Mouse (Mus musculus) Patski (cell line): ENCODE results near the gene Csrnp2. TPM values are rescaled to one million over a fixed set of nuclear protein-coding genes. Genes with fewer than 3 reads are reported as not detected.

Source experiments
- ATAC-seq: fragments of 100-300 bp; one replicate; pipeline ENCODE4 v1.8.0; 2021
- CTCF ChIA-PET: fragments of 350-600 bp; sonication (Branson Sonifier 250); formaldehyde crosslinking; loops from one replicate; lab custom pipeline; 2022; ENCODE audit warnings: inconsistent platforms; lab: Charles Lee
- POLR2A ChIA-PET: fragments of 350-600 bp; sonication (Branson Sonifier 250); formaldehyde crosslinking; loops from one replicate; lab custom pipeline; 2022; ENCODE audit warnings: antibody characterized with exemption, inconsistent platforms; lab: Charles Lee
- DNase-seq: peaks from one replicate; pipeline ENCODE4 v3.0.0-alpha.2; 2011; ENCODE audit warnings: low read depth, low spot score
- H3K27me3 ChIP-seq: fragments of 371-371 bp; one replicate; pipeline ENCODE4 v1.5.1; 2021
- CTCF ChIP-seq: fragments of 100-300 bp; IDR thresholded peaks from one replicate; pipeline ENCODE4 v1.5.1; 2021
- in situ Hi-C: fragments of 300-500 bp; cut with MboI; formaldehyde crosslinking; loops from 3 replicates; pipeline ENCODE4 v1.11.1; 2018; ENCODE audit warnings: low pct_unique_long_range_greater_than_20kb, mixed read lengths
- polyA plus RNA-seq: library from polyadenylated mRNA; unstranded; gene quantifications from one replicate; pipeline ENCODE4 v1.2.3, GENCODE M21; 2021

The Csrnp2 gene
- polyA plus RNA-seq, 1 experiment from 2014 or later = 13.7 TPM

- CTCF ChIA-PET = interaction anchor here (1.1 kb wide), 1 partner anchor 222 kb away, joined by 4 read pairs; no protein-coding TSS in a partner anchor
Observed at GRCm38 (mm10) chr15:100461646-100462045, 33.6 kb downstream of the Csrnp2 start.

DNA sequence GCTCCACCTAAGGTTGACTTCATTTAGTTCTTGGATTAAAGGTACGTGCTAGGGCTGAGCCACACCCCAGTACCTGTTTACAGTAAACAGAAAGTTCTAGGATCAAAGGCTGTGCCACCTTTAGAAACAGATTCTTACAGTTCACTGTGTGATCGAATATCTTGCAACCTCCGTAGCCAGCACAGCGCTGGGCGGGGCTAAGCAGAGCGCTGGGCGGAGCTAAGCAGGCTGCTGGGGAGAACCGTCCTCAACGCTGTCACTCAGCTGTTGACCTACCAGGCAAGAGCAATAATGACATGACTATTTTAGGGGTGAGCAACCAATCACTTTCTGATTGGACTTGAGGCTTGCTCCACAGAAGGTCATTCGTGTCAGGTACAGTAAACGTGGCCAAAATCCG, 34.3 kb downstream of the Csrnp2 start:
- in situ Hi-C loops = loop anchor here (5.0 kb wide), 1 partner anchor 151 kb away; no protein-coding TSS in a partner anchor
- TF ChIP-seq CTCF = no peak
- H3K27me3 ChIP-seq = no peaks in the 10 kb centered on the region
- ATAC-seq = no peak
- ChIA-PET CTCF (interaction anchor here (1.1 kb wide), 1 partner anchor 222 kb away, joined by 4 read pairs; no protein-coding TSS in a partner anchor), POLR2A (no interaction called here)
- DNase-seq = no peak

More at GRCm38 (mm10) chr15:100461646-100462045, 33.6 kb downstream of the Csrnp2 start:
- DNase-seq = no peak
- no peaks in the 10 kb centered on the region for H3K27me3 ChIP-seq
- ATAC-seq = peak; percentile 12
- TF ChIP-seq CTCF = no peak
- POLR2A ChIA-PET = interaction anchor here (0.6 kb wide), 1 partner anchor 152 kb away, joined by 4 read pairs; no protein-coding TSS in a partner anchor
- in situ Hi-C loops = loop anchor here (5.0 kb wide), 1 partner anchor 151 kb away; no protein-coding TSS in a partner anchor

DNA sequence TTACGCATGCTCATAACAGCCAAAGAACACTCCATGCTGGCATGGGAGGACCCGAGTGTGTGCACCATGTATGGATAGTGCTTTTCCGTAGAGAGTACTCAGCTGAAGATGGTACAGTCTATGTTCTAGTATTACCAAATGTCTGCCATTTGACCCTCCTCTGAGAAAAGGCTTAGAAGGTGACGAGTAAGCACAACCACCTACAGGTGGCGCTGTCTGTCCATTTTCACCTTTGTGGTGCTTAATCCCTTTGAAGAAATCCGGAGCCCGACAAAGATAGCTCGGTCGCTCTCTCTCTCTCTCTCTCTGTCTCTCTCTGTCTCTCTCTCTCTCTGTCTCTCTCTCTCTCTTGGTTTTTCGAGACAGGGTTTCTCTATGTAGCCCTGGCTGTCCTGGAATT, 37.2 kb downstream of the Csrnp2 start:
- H3K27me3 ChIP-seq = no peaks in the 10 kb centered on the region
- CTCF ChIA-PET = interaction anchor here (0.7 to 2.0 kb wide), 12 partner anchors 9 to 299 kb away, joined by 3 to 8 read pairs (median 4); partner anchors contain the start of gene Gm5475
- POLR2A ChIA-PET = no interaction called here
- no peak for DNase-seq
- ATAC-seq = no peak
- TF ChIP-seq CTCF = peak; percentile 66
- in situ Hi-C loops = no loop called here

- POLR2A ChIA-PET = interaction anchor here (0.5 to 0.6 kb wide), 2 partner anchors 25 to 125 kb away, joined by 3 read pairs; no protein-coding TSS in a partner anchor
- CTCF ChIA-PET = interaction anchor here (0.7 to 2.3 kb wide), 13 partner anchors 13 to 300 kb away, joined by 3 to 11 read pairs (median 4); partner anchors contain the start of gene Gm5475
- peak; percentile 91 for TF ChIP-seq CTCF
- peak; percentile 40 for ATAC-seq
- H3K27me3 ChIP-seq = no peaks in the 10 kb centered on the region
- no peak for DNase-seq
- in situ Hi-C loops = no loop called here
Observed at GRCm38 (mm10) chr15:100457340-100457739, 37.9 kb downstream of the Csrnp2 start.

DNA sequence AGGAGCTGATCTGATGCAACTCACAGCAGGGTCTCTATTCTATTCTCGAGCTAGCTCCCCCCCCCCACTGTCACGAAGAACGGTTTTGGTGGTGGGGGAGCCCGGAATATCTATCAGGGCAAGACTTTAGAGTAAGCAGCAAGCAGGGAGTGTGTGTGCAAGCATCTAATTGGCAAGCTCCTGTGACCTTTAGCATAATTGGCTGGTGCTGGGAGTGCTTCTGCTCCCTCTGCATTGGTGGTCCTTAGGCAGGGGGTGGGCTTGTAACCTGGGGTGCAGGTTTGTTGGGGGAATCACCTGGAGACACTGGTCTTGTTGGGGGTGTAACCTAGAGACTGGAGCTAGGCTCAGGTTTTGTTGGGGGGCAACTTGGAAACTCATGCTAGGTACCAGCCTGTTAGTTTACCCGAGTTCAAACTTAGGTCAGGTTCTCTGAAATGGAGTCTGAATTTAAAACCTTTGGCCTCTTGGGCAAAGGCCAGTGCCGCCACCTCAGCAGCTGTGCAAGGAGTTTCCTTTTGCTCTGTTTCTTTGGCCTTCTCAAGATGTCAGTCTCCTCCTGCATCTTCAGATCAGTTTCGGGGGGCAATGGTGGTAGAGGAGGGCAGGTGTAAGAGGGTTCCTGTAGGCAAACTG, 38.8 kb downstream of the Csrnp2 start:
- no peak for ATAC-seq
- ChIA-PET CTCF (interaction anchor here (0.9 to 2.3 kb wide), 11 partner anchors 13 to 227 kb away, joined by 3 to 11 read pairs (median 5); no protein-coding TSS in a partner anchor), POLR2A (interaction anchor here (0.6 kb wide), 1 partner anchor 24 kb away, joined by 3 read pairs; no protein-coding TSS in a partner anchor)
- TF ChIP-seq CTCF = no peak
- in situ Hi-C loops = no loop called here
- H3K27me3 ChIP-seq = no peaks in the 10 kb centered on the region
- no peak for DNase-seq

GRCm38 (mm10) chr15:100452486-100452885, 42.8 kb downstream of the Csrnp2 start:
- TF ChIP-seq CTCF = no peak
- in situ Hi-C loops = loop anchor here (5.0 kb wide), 2 partner anchors 65 to 185 kb away; no protein-coding TSS in a partner anchor
- no peak for ATAC-seq
- CTCF ChIA-PET = interaction anchor here (1.6 kb wide), 1 partner anchor 99 kb away, joined by 4 read pairs; the partner anchor contains the start of gene Tfcp2
- H3K27me3 ChIP-seq = no peaks in the 10 kb centered on the region
- POLR2A ChIA-PET = no interaction called here
- DNase-seq = no peak

DNA sequence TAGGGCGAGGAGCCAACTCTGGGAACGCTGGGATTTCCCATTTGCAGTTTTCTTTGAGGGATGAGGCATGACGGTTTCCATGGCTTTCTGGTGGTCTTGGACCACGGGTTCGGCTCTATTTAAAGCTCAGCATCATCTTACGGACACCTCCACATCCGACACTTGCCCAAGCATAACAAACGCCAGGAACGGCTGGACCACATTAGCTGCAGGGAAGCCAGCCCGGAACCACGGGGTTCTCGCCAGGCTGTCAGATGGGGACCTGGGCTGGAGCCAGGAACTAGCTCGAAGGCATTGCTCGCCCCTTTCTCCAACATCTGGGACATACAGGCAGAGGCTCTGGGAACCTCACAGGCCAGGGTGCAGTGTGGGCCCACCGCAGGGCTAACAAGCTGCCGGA, 44.0 kb downstream of the Csrnp2 start:
- DNase-seq (no peak), ATAC-seq (no peak)
- in situ Hi-C loops = loop anchor here (5.0 kb wide), 2 partner anchors 64 to 184 kb away; no protein-coding TSS in a partner anchor
- TF ChIP-seq CTCF = no peak
- ChIA-PET CTCF (interaction anchor here (1.0 to 1.6 kb wide), 5 partner anchors 12 to 252 kb away, joined by 3 to 4 read pairs (median 3); partner anchors contain the start of gene Tfcp2), POLR2A (interaction anchor here (0.7 to 1.2 kb wide), 2 partner anchors 17 to 100 kb away, joined by 3 read pairs; no protein-coding TSS in a partner anchor)
- no peaks in the 10 kb centered on the region for H3K27me3 ChIP-seq

GRCm38 (mm10) chr15:100449495-100449894, 45.8 kb downstream of the Csrnp2 start:
- in situ Hi-C loops = loop anchor here (10.0 kb wide), 1 partner anchor 415 kb away; the partner anchor contains the start of gene Dip2b
- H3K27me3 ChIP-seq = no peaks in the 10 kb centered on the region
- CTCF ChIA-PET = interaction anchor here (0.7 to 1.8 kb wide), 3 partner anchors 9 to 82 kb away, joined by 3 to 8 read pairs (median 3); no protein-coding TSS in a partner anchor
- POLR2A ChIA-PET = no interaction called here
- no peak for DNase-seq
- no peak for ATAC-seq
- TF ChIP-seq CTCF = no peak

DNA sequence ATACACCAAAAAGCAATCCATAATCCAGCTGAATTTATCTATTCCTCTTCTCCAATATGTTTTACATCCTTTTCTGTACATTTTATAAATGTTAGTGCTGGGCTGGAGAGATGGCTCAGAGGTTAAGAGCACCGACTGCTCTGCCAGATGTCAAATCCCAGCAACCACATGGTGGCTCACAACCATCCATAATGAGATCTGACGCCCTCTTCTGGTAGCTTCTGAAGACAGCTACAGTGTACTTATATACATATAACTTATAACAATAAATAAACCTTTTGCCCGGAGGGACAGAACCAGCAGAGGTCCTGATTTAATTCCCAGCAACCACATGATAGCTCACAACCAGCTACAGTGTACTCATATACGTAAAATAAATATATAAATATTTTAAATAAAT, 46.7 kb downstream of the Csrnp2 start:
- ATAC-seq (no peak), DNase-seq (no peak)
- TF ChIP-seq CTCF = no peak
- in situ Hi-C loops = loop anchor here (10.0 kb wide), 1 partner anchor 414 kb away; the partner anchor contains the start of gene Dip2b
- H3K27me3 ChIP-seq = no peaks in the 10 kb centered on the region
- CTCF ChIA-PET = interaction anchor here (1.5 to 1.8 kb wide), 3 partner anchors 17 to 142 kb away, joined by 3 to 8 read pairs (median 4); no protein-coding TSS in a partner anchor
- POLR2A ChIA-PET = no interaction called here

DNA sequence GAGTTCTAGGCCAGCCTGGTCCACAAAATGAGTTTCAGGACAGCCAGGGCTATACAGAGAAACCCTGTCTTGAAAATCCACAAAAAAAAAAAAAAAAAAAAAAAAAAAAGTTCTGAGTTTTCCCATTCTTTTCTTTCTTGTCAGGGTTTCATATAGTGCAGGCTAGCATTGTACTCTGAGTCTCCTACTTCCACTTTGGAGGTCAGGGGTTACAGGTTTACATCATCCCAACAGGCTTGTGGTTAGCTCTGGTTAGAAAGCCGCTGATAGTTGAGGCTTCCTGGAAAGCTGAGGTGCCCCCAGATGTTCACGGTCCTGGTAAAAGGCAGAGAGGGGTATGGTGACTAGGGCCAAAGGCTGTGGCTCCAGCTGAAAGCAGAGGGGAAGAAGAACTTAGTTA, 48.4 kb downstream of the Csrnp2 start:
- no peak for TF ChIP-seq CTCF
- no peak for DNase-seq
- no peaks in the 10 kb centered on the region for H3K27me3 ChIP-seq
- ChIA-PET POLR2A (no interaction called here), CTCF (interaction anchor here (0.6 to 1.8 kb wide), 2 partner anchors 140 to 295 kb away, joined by 3 to 4 read pairs; no protein-coding TSS in a partner anchor)
- no peak for ATAC-seq
- in situ Hi-C loops = loop anchor here (10.0 kb wide), 1 partner anchor 412 kb away; the partner anchor contains the start of gene Dip2b
